ENCODE assay signal across 7 mouse cellular contexts in the genomic region with DNA sequence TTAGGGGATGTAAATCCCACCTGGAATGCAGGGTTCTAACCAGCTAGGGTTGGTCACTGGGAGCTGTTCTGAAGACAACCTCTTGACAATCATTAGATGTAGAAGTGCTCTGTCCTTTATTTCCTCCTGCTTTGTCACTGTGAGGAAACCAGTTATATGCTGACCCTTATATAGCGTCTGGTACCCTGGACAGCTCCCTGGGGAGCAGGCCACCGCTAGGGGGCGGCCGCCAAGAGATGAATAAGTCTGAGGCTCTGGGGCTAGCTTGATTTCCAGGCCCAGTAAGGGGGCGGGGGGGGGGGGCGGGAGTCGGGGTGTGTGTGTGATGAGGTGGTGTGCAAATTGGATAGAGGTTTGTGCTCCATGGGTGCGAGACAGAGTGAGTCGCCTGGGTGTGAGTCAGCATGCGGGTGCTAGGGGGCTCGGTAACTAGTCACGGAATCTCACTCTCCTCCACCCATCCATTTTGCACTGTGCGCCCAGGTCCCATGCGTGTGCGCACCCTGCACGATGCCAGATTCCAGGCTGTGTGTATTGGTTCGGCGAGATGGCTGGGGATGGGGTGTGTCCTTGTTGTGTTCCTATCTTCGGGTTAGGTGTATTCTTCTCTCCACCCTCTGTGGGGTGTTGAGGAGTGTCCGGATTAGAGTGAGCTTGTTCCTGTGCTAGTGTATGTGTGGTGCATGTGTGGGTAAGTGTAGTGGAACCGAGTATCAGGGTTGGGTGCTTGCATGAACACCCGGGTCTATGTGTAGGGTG. TPM values are rescaled to one million over a fixed set of nuclear protein-coding genes. Genes with fewer than 3 reads are reported as not detected.
DNase-seq lines count a peak whose midpoint lies in the region; ATAC-seq and TF ChIP-seq lines count a peak whose summit lies in the region.

Gene Hs3st2, plus strand, starts transcription at position 635 of the 759 bp plus-strand sequence.

- TF ChIP-seq POLR2A in ES-Bruce4 (IDR thresholded peaks at IDR 0.05; ENCODE audit: insufficient read depth, low read length), result no peak

- peaks cover 6% of the 10 kb centered on the region; the same call in 1 of the 2 replicates for H3K27me3 ChIP-seq in ES-Bruce4 (ENCODE audit: control insufficient read depth, insufficient read depth, low read length, poor library complexity, severe bottlenecking)
- H3K27me3 ChIP-seq in embryonic facial prominence, embryonic 12.5 days, result peaks cover 55% of the 10 kb centered on the region
- peaks cover 59% of the 10 kb centered on the region for H3K27me3 ChIP-seq in hindbrain, embryonic 12.5 days
- H3K27me3 ChIP-seq in midbrain, embryonic 10.5 days (ENCODE audit: low read depth, poor library complexity, severe bottlenecking), result peaks cover 58% of the 10 kb centered on the region

- H3K36me3 ChIP-seq in ES-Bruce4 (ENCODE audit: control insufficient read depth, insufficient read depth, low read length, poor library complexity, severe bottlenecking), result no peaks in the 10 kb centered on the region
- H3K36me3 ChIP-seq in embryonic facial prominence, embryonic 12.5 days, result no peaks in the 10 kb centered on the region
- H3K36me3 ChIP-seq in hindbrain, embryonic 12.5 days, result no peaks in the 10 kb centered on the region
- H3K36me3 ChIP-seq in midbrain, embryonic 10.5 days, result no peaks in the 10 kb centered on the region

- peak within 1 kb of the TSS; percentile 50 for H3K4me3 ChIP-seq in ES-Bruce4 (ENCODE audit: low read depth, low read length)
- H3K4me3 ChIP-seq in embryonic facial prominence, embryonic 12.5 days, result peak within 1 kb of the TSS; percentile 30
- H3K4me3 ChIP-seq in hindbrain, embryonic 12.5 days, result peak within 1 kb of the TSS; percentile 44
- peak within 1 kb of the TSS; percentile 55 for H3K4me3 ChIP-seq in midbrain, embryonic 10.5 days

- no peak for TF ChIP-seq EP300 in ES-Bruce4 (IDR thresholded peaks at IDR 0.05; ENCODE audit: insufficient read depth, low read depth, low read length)

- no peak within 1 kb of the TSS for H3K27ac ChIP-seq in ES-Bruce4 (ENCODE audit: insufficient read depth, low read length)
- no peak within 1 kb of the TSS for H3K27ac ChIP-seq in embryonic facial prominence, embryonic 12.5 days
- H3K27ac ChIP-seq in hindbrain, embryonic 12.5 days, result no peak within 1 kb of the TSS
- H3K27ac ChIP-seq in midbrain, embryonic 10.5 days (replicated peaks), result no peak within 1 kb of the TSS

- H3K9me3 ChIP-seq in ES-Bruce4 (replicated peaks; ENCODE audit: control insufficient read depth, insufficient read depth, low read length, poor library complexity, severe bottlenecking), result no peaks in the 10 kb centered on the region
- H3K9me3 ChIP-seq in embryonic facial prominence, embryonic 12.5 days, result no peaks in the 10 kb centered on the region
- H3K9me3 ChIP-seq in hindbrain, embryonic 12.5 days (replicated peaks), result no peaks in the 10 kb centered on the region
- H3K9me3 ChIP-seq in midbrain, embryonic 10.5 days (replicated peaks), result no peaks in the 10 kb centered on the region

- TF ChIP-seq CTCF in ES-Bruce4 (IDR thresholded peaks at IDR 0.05; ENCODE audit: low read depth, low read length), result peak; percentile 78

- H3K4me2 ChIP-seq in embryonic facial prominence, embryonic 12.5 days (replicated peaks), result peak within 1 kb of the TSS; percentile 49
- H3K4me2 ChIP-seq in hindbrain, embryonic 12.5 days (replicated peaks), result peak within 1 kb of the TSS; percentile 64

- DNase-seq in WW6 (ENCODE audit: low read depth, low spot score), result peak; percentile 29
- peak; percentile 34 to 43 for DNase-seq in left cerebral cortex, adult 8-10 months (ENCODE audit: low spot score in 2 of 2)
- DNase-seq in midbrain, embryonic 10.5 days (ENCODE audit: low spot score), result peak; percentile 70
- DNase-seq in spleen, adult 18-20 months, result peak; percentile 16 to 53

- H3K4me1 ChIP-seq in ES-Bruce4 (ENCODE audit: control insufficient read depth, insufficient read depth, low read length), result no peaks in the 10 kb centered on the region
- peaks cover 8% of the 10 kb centered on the region; the same call in 1 of the 2 replicates for H3K4me1 ChIP-seq in embryonic facial prominence, embryonic 12.5 days
- peaks cover 15% of the 10 kb centered on the region for H3K4me1 ChIP-seq in hindbrain, embryonic 12.5 days
- peaks cover 20% of the 10 kb centered on the region for H3K4me1 ChIP-seq in midbrain, embryonic 10.5 days

- peak; percentile 58 for ATAC-seq in embryonic facial prominence, embryonic 12.5 days (ENCODE audit: insufficient number of reproducible peaks, insufficient read depth, low FRiP score, low TSS enrichment)
- peak; percentile 62 for ATAC-seq in hindbrain, embryonic 12.5 days (ENCODE audit: low FRiP score)

- 4% methylated on average over 22 of the region's 22 CpGs for WGBS in embryonic facial prominence, embryonic 12.5 days
- 4% methylated on average over 19 of the region's 22 CpGs for WGBS in hindbrain, embryonic 12.5 days
- WGBS in midbrain, embryonic 10.5 days, result 3% methylated on average over 22 of the region's 22 CpGs

- H3K9ac ChIP-seq in ES-Bruce4 (ENCODE audit: low read depth, poor library complexity, severe bottlenecking), result peak within 1 kb of the TSS; percentile 11; the same call in 1 of the 2 replicates
- H3K9ac ChIP-seq in embryonic facial prominence, embryonic 12.5 days, result no peak within 1 kb of the TSS
- peak within 1 kb of the TSS; percentile 29 for H3K9ac ChIP-seq in hindbrain, embryonic 12.5 days

RNA-seq across cellular contexts. Expression of gene Hs3st2, which starts in this region (rescaled TPM):
- polyA plus RNA-seq in ES-Bruce4 (2011; ENCODE audit: insufficient read depth, insufficient read length, low read depth, missing spikeins), result not detected in 2 replicates
- 2.1 and 3.8 TPM in 2 replicates for polyA plus RNA-seq in embryonic facial prominence, embryonic 12.5 days (2016; fragmentation: Nextera tagmentation; extraction: Ambion mirVana)
- polyA plus RNA-seq in hindbrain, embryonic 12.5 days (2016; fragmentation: Nextera tagmentation; extraction: Ambion mirVana), result 4.3 and 5.4 TPM in 2 replicates
- total RNA-seq in left cerebral cortex, adult 8-10 months (2022), result 10 to 100 TPM; 38.7 to 51.6 (median 46.9) TPM
- polyA plus RNA-seq in midbrain, embryonic 10.5 days (2016; fragmentation: Nextera tagmentation; extraction: Ambion mirVana), result 0.25 and 0.50 TPM in 2 replicates

Comparison
In these comparisons a context has a peak if more than half of its experiments do, and no peak if none do; other contexts are left out.
1. Peak in DNase-seq and H3K4me3 ChIP-seq in midbrain, embryonic 10.5 days; RNA of the gene not detected or under 1 TPM.